Mouse (Mus musculus) heart, adult 2 months (tissue): ENCODE results near the gene Tubgcp2.

Experiments used
- CTCF ChIP-seq: fragments of 200-600 bp; IDR thresholded peaks from 2 replicates; pipeline ENCODE4 v1.8.1; 2022; ENCODE audit warnings: antibody characterized with exemption, mild to moderate bottlenecking, moderate library complexity
- EP300 ChIP-seq: fragments of 200-500 bp; IDR thresholded peaks from 2 replicates; pipeline ENCODE4 v1.6.1; 2011; ENCODE audit warnings: low read depth, low read length, control low read depth; ENCODE audit not compliant: insufficient read depth

GRCm38 (mm10) chr7:140063092-140063491 lies 26.6 kb upstream of the Tubgcp2 start:
- no peak for TF ChIP-seq EP300
- TF ChIP-seq CTCF: peak; percentile 76
